Mouse (Mus musculus) kidney, postnatal 14 days (tissue): Measurements from ENCODE around the gene Rundc1.
"Not testable (repeated sequence)": the region's sequence is repeated elsewhere in the genome, so short reads cannot be mapped to it uniquely, and the experiment has no call there.

Experiments used
- DNase-seq: peaks from one replicate; pipeline ENCODE4 v3.0.0; 2022; ENCODE audit warnings: mixed read lengths

Gene Rundc1

DNA sequence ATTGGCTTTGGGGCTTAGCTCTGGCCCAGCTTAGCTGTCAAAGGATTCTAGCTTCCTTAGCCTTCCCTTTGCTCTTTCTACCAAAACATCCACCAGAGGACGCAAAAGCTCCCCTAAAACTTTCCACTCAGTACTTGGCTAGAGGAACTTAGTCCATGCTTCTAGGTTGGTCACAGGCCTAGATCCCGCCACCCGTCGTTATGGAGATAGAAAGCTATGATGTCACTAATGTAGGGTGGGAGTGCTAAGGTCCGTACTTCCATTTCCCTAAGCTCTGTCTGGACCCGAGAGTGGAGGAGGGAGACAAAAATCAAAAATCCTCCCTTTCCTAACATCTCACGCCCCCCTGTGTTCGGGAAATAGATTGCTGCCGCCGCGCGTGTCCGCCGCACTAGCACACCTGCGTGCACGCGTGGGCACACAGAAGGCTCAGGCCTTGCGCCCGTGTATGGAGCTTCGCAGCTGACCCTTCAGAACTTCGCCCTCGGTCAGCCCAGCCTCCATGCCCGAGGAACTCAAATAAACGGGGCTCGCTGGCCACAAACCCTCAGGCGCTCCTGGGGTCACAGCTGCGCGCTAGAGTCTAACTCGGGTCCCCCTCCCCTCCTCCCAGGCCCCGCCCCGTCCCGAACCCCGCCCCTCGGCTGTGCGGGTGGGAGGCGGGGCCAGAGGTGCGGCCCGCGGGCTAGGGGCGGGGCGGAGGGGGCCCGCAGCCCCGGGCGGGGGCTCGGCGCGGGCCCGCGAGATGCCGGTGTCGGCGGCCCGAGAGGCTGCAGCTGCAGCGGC lies 42.8 kb downstream of the Rundc1 start:
- DNase-seq, result peak; percentile 83

DNA sequence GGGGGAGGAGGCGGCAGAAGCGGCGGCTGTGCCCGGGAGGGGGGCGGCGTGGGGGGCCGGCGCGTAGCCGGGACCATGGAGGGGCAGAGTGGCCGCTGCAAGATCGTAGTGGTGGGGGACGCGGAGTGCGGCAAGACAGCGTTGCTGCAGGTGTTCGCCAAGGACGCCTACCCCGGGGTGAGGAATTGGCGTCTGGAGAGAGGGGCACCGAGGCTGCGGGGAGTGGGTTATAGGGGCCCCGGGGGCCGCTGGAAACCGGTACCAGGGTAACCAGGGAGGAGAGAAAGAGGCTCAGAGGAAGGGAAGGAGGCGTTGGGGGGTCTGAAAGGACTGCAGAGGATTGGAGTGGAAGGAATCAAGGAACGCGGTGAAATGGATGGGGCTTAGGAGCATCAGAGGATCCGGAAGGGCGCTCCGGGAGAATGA lies 43.4 kb downstream of the Rundc1 start:
- no peak for DNase-seq

DNA sequence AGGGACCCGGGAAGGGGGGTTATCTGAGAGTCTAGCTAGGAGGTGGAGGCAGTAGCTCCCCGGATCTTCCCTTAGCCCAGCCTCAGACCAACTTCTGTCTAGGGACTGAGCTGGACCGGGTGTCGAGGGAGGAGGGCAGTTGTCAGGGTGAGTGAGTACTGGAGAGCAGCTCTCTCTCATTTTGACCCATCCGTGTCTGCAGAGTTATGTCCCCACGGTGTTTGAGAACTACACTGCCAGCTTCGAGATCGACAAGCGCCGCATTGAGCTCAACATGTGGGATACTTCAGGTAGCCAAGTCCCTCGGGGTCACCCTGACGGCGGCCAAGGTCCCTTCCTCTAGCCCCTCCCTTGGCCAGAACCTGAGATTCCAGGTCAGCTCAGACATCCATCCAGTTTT lies 43.8 kb downstream of the Rundc1 start:
- DNase-seq, result peak; percentile 9

DNA sequence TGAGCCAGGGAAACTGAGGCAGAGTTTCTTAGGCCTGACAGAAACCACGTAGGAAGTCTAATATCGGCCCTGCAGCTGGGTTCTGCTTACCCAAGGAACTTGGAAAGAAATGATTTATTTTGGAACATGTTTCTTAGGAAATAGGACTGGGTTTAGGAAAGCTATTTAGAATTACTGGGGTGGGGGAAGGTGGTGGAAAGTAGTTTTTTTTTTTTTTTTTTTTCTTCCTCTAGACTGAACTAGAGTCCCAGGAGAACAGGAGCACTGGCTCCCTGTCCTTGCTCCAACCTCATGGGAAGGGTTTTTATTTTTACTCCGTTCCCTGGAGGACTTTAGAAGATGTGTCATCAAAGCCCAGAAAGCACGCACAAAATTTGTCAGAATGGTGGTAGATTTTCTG lies 44.3 kb downstream of the Rundc1 start:
- no peak for DNase-seq

DNA sequence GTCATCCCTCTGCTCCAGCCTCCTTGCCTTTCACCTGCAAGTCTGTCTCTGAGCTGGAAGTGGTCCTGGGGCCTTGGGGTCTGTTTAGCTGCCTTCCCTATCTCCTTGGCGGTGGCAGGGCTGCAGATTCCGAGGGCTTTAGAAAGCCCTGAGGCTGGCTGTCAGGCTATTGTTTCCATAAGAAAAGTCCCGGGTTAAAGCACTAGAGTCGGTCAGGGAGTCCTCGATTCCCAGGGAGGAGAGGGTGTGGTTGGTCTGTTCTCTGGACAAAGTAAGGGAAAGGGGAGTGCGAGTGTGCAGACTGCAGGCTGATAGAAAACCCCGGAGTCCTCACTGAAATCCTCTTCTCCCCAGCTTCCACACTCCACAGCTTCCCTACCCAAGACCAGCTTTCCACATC lies 45.3 kb downstream of the Rundc1 start:
- DNase-seq, result no peak

DNA sequence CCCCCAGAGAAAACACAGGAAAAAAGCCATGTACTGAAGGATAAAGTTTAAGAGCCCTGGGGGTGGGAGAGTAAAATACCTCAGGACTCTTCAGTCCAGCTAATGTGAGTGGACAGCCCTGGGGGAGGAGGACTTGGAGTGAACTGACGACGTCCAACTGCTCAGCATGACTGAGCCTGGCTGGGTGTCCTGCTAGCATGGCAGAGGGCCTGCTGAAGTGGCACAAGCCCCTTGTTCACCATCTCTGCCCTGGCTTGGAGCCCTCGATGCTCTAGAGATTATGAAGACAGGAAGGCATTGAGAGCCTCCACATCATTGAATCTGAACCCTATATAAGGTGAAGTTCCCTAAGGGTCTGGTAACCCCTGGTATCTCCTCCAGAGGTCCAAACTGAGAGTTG lies 47.0 kb downstream of the Rundc1 start:
- DNase-seq, result no peak

DNA sequence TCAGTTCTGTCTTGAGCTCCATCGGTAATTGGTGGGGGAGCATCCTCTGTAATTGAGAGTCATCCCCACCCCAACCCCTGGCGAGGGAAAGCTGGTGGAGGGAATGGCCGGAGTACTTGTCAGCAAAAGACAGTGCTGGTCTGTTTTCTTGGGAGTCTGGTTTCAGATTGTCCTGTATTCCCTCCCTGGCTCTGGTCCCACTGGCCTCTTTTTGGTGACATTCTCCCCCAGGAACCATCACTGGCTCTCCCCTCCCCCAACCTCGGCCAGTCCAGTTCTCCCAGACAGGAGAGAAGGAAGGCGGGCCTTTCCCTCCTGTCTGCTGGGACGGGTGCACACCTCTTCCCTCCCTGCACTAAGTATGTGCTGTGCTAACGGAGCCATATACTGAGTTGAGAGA lies 47.5 kb downstream of the Rundc1 start:
- DNase-seq, result no peak

DNA sequence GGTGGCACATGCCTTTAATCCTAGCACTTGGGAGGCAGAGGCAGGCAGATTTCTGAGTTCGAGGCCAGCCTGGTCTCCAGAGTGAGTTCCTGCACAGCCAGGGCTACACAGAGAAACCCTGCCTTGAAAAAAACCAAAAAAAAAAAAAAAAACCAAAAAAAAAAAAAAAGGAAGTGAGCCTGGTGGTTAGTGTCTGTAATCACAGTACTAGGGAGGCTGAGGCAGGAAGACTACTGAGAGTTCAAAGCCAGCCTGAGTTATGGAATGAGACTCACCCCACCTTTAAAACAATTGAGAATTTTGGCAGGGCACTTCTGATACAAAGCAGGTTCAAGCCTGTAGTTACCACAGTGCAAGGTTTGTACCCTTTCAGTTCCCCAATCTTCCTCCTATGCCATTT lies 48.8 kb downstream of the Rundc1 start:
- not testable (repeated sequence) for DNase-seq

DNA sequence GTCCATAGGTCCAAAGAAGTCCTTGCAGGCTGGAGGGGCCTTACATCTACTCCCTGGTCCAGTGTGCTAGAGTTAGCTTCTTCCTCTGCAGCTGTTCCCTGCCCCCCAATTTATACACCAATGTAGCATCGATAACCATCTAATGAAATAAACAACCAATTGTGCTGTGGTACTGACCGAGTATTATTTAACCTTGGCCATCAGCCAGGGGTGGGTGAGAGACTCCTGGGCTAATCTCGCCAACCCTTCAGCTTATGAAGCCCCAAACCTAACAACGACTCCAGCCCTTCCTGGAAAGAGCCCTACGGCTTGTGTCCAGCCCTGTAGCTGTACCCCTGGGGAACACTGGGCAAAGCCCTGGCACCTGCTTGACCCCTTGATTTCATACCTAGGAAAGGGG lies 49.4 kb downstream of the Rundc1 start:
- no peak for DNase-seq

DNA sequence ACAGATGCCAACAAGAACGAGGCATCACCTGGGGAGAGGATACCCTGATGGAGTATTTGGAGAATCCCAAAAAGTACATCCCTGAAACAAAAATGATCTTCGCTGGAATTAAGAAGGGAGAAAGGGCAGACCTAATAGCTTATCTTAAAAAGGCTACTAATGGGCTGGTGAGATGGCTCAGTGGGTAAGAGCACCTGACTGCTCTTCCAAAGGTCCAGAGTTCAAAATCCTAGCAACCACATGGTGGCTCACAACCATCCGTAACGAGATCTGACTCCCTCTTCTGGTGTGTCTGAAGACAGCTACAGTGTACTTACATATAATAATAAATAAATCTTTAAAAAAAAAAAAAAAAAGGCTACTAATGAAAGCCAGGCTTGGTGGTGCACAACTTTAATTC lies 51.5 kb downstream of the Rundc1 start:
- DNase-seq, result not testable (repeated sequence)

DNA sequence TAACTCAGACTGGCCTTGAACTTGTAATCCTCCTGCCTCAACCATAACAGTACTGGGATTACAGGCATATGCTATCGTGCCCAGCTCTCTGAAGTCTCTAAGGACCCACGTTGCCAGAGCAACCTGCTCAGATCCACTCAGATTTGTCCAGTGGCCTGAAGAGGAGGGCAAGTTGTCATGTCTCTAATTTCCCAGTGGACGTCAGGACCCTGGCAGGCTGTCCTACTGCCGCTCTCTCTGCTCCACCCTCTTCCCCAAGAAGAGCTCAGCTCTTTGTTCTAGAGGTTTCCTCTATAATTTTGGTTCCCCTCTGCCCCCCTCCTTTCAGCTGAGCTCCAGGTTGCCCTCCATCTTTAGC lies 52.3 kb downstream of the Rundc1 start:
- DNase-seq, result no peak

DNA sequence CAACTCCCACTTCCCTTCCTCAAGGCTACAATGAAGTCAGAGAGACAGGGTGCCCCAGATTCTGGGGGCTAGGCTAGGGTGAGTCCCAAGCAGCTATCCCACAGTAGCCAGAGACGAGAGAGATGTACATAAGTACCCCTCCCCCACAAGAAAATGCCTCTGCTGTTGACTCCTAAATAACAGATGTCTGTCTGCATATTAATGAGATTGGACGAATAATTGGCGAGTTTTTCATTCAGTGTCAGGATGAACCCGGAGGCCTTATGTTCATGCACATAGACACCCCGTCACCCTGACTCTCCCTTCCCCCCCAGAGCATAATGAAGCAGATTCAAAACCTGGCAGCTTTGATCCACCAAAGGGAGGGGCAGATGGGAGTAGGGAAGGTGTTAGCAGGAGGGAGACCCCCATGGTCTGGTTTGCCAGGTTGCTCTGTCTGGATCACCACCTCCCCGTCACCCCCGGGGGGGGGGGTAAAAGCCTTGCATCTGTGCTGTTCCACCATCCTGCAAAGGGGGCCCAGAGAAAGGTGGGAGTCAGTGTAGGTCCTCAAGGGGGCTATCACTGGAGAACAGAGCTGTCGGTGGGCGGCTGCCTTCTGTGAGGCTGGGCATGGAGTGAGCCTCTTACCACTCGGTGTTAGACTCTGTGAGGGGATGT lies 52.8 kb downstream of the Rundc1 start:
- DNase-seq, result no peak

DNA sequence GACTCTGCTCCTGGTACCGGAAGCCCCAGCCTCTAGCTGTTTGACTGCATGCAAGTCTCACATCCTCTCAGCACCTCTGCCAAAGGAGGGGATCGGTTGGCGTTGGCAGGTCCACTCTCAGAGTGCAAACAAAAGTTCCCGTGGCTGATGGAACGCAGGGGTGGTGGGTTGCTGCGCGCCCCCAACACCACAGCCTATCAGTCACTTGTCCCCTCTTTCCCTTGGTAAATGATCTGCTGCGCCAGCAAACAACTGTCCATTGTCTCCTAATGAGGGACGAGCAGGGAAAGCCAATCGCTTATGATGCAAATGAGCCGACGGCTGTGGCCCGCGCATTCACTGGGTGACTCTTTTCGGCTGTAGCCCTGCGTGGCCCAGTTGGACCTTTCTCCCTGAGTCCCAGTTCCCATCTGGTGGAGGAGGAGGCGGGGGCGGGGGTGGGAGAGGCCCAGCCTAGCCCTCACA lies 54.3 kb downstream of the Rundc1 start:
- no peak for DNase-seq

DNA sequence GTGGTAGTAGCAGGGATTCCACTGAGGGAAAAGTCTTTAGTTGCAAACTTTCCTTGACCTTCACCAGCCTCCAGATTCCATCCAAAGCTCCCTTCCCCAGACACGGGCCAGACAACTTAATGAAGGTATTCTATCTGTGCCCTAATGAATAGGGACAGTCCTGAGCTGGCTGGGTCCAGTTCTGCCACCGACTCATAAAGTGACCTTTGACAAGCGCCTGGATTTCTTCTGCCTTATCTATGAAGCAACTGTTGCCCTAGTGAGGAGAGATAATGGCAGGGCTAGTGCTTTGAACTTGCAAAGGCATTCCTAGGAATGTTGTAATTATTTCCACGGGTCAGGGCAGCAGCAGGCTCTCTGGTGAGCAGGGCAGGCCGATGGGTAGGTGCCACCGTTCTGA lies 56.0 kb downstream of the Rundc1 start:
- no peak for DNase-seq

DNA sequence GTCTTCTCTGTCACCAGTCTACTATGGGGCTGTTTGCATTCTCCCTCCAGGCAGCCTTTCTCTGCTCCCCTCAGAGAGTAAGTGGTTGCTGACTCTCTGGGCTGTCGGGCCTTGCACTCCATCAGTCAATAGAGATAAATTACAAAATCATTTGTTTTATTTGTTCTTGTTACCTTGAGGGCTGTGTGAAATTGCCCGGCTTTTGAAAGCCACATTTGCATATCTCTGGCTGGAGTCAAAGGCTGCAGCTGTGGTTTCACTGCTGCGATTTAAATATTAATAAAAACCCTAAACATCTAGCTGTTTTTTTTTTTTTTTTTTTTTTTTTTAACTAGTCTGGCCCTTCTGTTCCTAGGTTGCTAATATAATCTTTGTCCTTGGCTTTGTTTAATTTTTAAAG lies 58.9 kb downstream of the Rundc1 start:
- no peak for DNase-seq

DNA sequence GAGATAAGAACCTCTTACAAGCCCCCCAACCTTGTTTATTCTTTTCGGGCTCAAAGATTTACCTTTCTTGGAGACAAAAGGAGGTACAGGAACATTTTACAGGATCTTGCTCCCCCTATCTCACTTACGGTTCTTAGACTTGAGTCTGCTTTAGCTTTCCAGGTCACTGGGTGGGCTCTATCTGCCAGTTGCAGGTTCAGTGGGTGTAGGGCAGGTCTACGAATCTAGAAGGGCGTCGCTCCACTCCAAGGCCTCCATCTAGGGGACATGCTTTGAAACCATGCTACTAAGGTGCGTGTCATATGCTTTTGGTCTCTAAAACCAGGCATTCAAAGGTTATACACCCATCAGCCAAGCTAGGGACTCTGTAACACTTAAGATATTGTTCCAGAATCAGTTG lies 59.4 kb downstream of the Rundc1 start:
- DNase-seq, result no peak

DNA sequence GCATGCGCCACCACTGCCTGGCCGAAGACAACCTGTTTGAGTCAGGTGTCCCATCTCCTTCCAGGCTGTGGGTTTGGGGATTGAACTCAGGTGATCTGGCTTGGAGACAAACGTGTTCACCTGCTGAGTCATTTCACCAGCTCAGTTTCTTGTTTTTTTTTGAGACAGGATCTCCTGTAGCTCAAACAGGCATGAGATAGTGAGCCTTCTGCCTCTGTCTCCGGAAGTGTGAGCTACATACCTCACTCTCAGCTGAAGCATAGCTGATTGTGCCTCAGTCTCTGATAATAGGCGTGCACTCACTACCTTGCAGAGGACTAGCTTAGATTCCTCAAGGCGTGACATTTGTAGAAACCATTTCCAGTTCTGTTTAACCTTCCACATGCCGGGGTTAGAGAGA lies 59.9 kb downstream of the Rundc1 start:
- DNase-seq, result no peak
